ENCODE assay signal across 8 mouse cellular contexts in the genomic region with DNA sequence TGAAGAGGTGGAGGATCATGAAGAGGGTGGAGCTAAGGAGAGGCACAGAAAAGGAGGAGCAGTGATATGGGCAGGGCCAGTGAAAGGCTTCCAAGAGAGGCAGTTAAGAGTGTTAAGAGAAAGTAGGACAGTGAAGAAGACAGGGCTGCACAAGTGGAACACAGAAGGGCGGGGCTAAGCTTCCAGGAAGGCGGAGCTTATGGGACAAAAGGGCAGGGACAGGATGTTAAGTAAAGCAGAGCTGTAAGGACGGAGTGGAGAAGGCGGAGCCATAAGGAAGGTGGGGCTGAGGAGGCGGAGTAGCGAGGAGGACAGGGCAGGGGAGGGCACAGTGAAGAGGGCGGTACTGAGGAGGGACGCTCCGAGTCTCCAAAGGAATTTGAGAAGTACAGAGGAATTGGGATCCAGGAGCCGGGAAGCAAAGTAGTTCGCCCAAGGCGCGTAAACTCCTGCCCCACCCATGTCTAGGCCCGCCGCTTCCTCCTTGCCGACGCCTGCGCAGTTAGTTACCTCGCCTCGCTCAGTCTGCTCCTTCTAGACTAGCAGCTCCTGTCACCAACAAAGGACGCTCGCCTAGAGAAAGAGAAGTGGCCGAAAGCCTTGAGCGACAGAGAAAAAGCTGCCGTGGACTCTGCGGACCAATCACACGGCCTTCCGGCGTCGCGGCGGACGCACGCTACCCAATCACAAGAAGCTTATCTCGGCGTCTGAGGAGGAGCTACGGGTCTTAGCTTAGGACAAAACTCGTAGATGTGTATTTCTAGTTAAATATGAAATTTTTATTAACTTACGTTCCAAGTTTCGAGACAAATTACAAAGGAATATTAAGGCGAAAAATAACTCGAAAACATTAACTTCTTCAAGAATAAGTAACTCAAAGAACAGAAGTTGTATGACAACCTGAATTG. TPM values are rescaled to one million over a fixed set of nuclear protein-coding genes. Genes with fewer than 3 reads are reported as not detected.
DNase-seq lines count a peak whose midpoint lies in the region; ATAC-seq and TF ChIP-seq lines count a peak whose summit lies in the region.

A gene (minus strand): TSS at position 700 of the 908 bp plus-strand sequence.

- peaks cover 3 to 8% of the 10 kb centered on the region in 2 experiments; a peak in 3 of 4 replicates for H3K4me1 ChIP-seq in MEL (ENCODE audit: control insufficient read depth in 1 of 2, insufficient read depth in 2 of 2, low read length in 2 of 2)
- H3K4me1 ChIP-seq in cerebellum, adult 2 months (ENCODE audit: control insufficient read depth, insufficient read depth, low read length), result no peaks in the 10 kb centered on the region
- H3K4me1 ChIP-seq in forebrain, postnatal 0 days (ENCODE audit: insufficient read depth), result peaks cover 5% of the 10 kb centered on the region
- peaks cover 18% of the 10 kb centered on the region; the same call in 1 of the 2 replicates for H3K4me1 ChIP-seq in lung, embryonic 15.5 days

- TF ChIP-seq EP300 in MEL (IDR thresholded peaks at IDR 0.05; ENCODE audit: low read depth in 1 of 2, low read length in 2 of 2), result no peak

- no peak for TF ChIP-seq CTCF in MEL (IDR thresholded peaks at IDR 0.05 in 2 of 3, conservative IDR thresholded peaks at IDR 0.05 in 1 of 3; ENCODE audit: control insufficient read depth in 1 of 3, insufficient read depth in 1 of 3, low read depth in 2 of 3, low read length in 3 of 3, poor library complexity in 1 of 3, severe bottlenecking in 1 of 3)
- TF ChIP-seq CTCF in cerebellum, adult 2 months (IDR thresholded peaks at IDR 0.05; ENCODE audit: borderline replicate concordance, insufficient read depth, low read depth, low read length), result no peak
- TF ChIP-seq CTCF in forebrain, postnatal 0 days (IDR thresholded peaks at IDR 0.05; ENCODE audit: low read depth), result no peak

- peaks cover 4 to 11% of the 10 kb centered on the region in 2 experiments for H3K36me3 ChIP-seq in MEL (ENCODE audit: control insufficient read depth in 1 of 2, insufficient read depth in 2 of 2, low read length in 2 of 2)
- peaks cover 31% of the 10 kb centered on the region for H3K36me3 ChIP-seq in forebrain, postnatal 0 days (ENCODE audit: insufficient read depth)
- H3K36me3 ChIP-seq in lung, embryonic 15.5 days, result peaks cover 33% of the 10 kb centered on the region

- peak; percentile 96 for ATAC-seq in forebrain, postnatal 0 days
- peak; percentile 100 for ATAC-seq in lung, embryonic 15.5 days (ENCODE audit: borderline replicate concordance, extremely low read depth, low FRiP score, low TSS enrichment)

- no peaks in the 10 kb centered on the region for H3K27me3 ChIP-seq in MEL (ENCODE audit: control insufficient read depth in 1 of 2, insufficient read depth in 2 of 2, low read length in 2 of 2)
- no peaks in the 10 kb centered on the region for H3K27me3 ChIP-seq in cerebellum, adult 2 months (ENCODE audit: control insufficient read depth, insufficient read depth, low read length)
- H3K27me3 ChIP-seq in forebrain, postnatal 0 days (ENCODE audit: insufficient read depth, low read length), result no peaks in the 10 kb centered on the region
- no peaks in the 10 kb centered on the region for H3K27me3 ChIP-seq in lung, embryonic 15.5 days

- no peak for TF ChIP-seq RAD21 in MEL (IDR thresholded peaks at IDR 0.05; ENCODE audit: low read depth, low read length)

- peak within 1 kb of the TSS; percentile 70 for H3K4me2 ChIP-seq in forebrain, postnatal 0 days (ENCODE audit: low read depth)
- peak within 1 kb of the TSS; percentile 87 for H3K4me2 ChIP-seq in lung, embryonic 15.5 days

- DNase-seq in MEL (ENCODE audit: low read depth, low spot score), result peak; percentile 98
- peak; percentile 88 to 91 for DNase-seq in cerebellum, adult 2 months
- peak; percentile 93 for DNase-seq in forebrain, postnatal 0 days
- DNase-seq in heart, postnatal 4 days, result peak; percentile 90
- peak; percentile 86 to 89 for DNase-seq in layer of hippocampus, adult 8-10 months (ENCODE audit: low spot score in 2 of 2)
- peak; percentile 93 for DNase-seq in ovary, adult 18-20 months (ENCODE audit: low spot score)
- peak; percentile 98 for DNase-seq in thymus, postnatal 0 days (ENCODE audit: low spot score)

- H3K4me3 ChIP-seq in MEL (ENCODE audit: control insufficient read depth in 1 of 2, insufficient read depth in 1 of 2, low read depth in 2 of 2, low read length in 2 of 2), result peak within 1 kb of the TSS; percentile 73 to 78
- peak within 1 kb of the TSS; percentile 91 for H3K4me3 ChIP-seq in cerebellum, adult 2 months (replicated peaks; ENCODE audit: insufficient read depth, low read depth, low read length)
- peak within 1 kb of the TSS; percentile 80 for H3K4me3 ChIP-seq in forebrain, postnatal 0 days (ENCODE audit: low read depth, low read length)
- peak within 1 kb of the TSS; percentile 87 for H3K4me3 ChIP-seq in lung, embryonic 15.5 days

- TF ChIP-seq POLR2A in MEL (IDR thresholded peaks at IDR 0.05; ENCODE audit: control insufficient read depth in 1 of 2, insufficient read depth in 1 of 2, low read depth in 1 of 2, low read length in 2 of 2, poor library complexity in 1 of 2), result peak; percentile 61 to 89; a peak in 3 of 4 replicates
- TF ChIP-seq POLR2A in cerebellum, adult 2 months (IDR thresholded peaks at IDR 0.05; ENCODE audit: borderline replicate concordance, insufficient read depth, low read length), result peak; percentile 44; the same call in 1 of the 2 replicates

- H3K9me3 ChIP-seq in MEL (replicated peaks; ENCODE audit: insufficient read depth, low read length), result no peaks in the 10 kb centered on the region
- H3K9me3 ChIP-seq in forebrain, postnatal 0 days (ENCODE audit: low read length), result no peaks in the 10 kb centered on the region
- H3K9me3 ChIP-seq in lung, embryonic 15.5 days, result no peaks in the 10 kb centered on the region

- WGBS in cerebellum, adult 2 months, result under 1% methylated on average over 42 of the region's 42 CpGs
- WGBS in forebrain, postnatal 0 days, result 1% methylated on average over 42 of the region's 42 CpGs
- under 1% methylated on average over 42 of the region's 42 CpGs for WGBS in lung, embryonic 15.5 days

- peak within 1 kb of the TSS; percentile 84 for H3K27ac ChIP-seq in MEL (ENCODE audit: control insufficient read depth, low read depth, low read length)
- peak within 1 kb of the TSS; percentile 27; the same call in 1 of the 2 replicates for H3K27ac ChIP-seq in cerebellum, adult 2 months (ENCODE audit: insufficient read depth, low read length)
- peak within 1 kb of the TSS; percentile 84 for H3K27ac ChIP-seq in forebrain, postnatal 0 days (ENCODE audit: low read depth, low read length)
- H3K27ac ChIP-seq in lung, embryonic 15.5 days, result peak within 1 kb of the TSS; percentile 99

- H3K9ac ChIP-seq in MEL (ENCODE audit: control insufficient read depth, low read depth, low read length, poor library complexity, severe bottlenecking), result peak within 1 kb of the TSS; percentile 73
- H3K9ac ChIP-seq in forebrain, postnatal 0 days, result peak within 1 kb of the TSS; percentile 63
- peak within 1 kb of the TSS; percentile 68 for H3K9ac ChIP-seq in lung, embryonic 15.5 days

- H3K79me2 ChIP-seq in MEL (ENCODE audit: control insufficient read depth, insufficient read depth, low read length, poor library complexity), result peaks cover 3% of the 10 kb centered on the region

TF ChIP-seq in MEL, 35 proteins besides CTCF, POLR2A, EP300 and RAD21 (continues in another document):
- peak; percentile 60 for TF ChIP-seq GATA1 (IDR thresholded peaks at IDR 0.05; ENCODE audit: low read depth, low read length)
- TF ChIP-seq CHD2 (IDR thresholded peaks at IDR 0.05; ENCODE audit: low read length), result no peak
- TF ChIP-seq JUND (IDR thresholded peaks at IDR 0.05; ENCODE audit: low read depth, low read length), result no peak
- no peak for TF ChIP-seq MYB (IDR thresholded peaks at IDR 0.05; ENCODE audit: low read depth, low read length)
- TF ChIP-seq MAZ (IDR thresholded peaks at IDR 0.05; ENCODE audit: low read depth, low read length), result peak; percentile 55; the same call in 1 of the 2 replicates
- peak; percentile 47; the same call in 1 of the 2 replicates for TF ChIP-seq MAX (IDR thresholded peaks at IDR 0.05; ENCODE audit: low read length)
- TF ChIP-seq CHD1 (IDR thresholded peaks at IDR 0.05; ENCODE audit: low read depth, low read length), result peak; percentile 41; the same call in 1 of the 2 replicates
- no peak for TF ChIP-seq USF2 (IDR thresholded peaks at IDR 0.05; ENCODE audit: borderline replicate concordance in 1 of 2, insufficient read depth in 1 of 2, low read depth in 1 of 2, low read length in 2 of 2)
- TF ChIP-seq NRF1 (IDR thresholded peaks at IDR 0.05; ENCODE audit: insufficient read depth, low read depth, low read length, poor library complexity, severe bottlenecking), result peak; percentile 68
- TF ChIP-seq TAL1 (IDR thresholded peaks at IDR 0.05; ENCODE audit: low read length), result no peak
- no peak for TF ChIP-seq RCOR1 (IDR thresholded peaks at IDR 0.05; ENCODE audit: low read depth, low read length)
- peak; percentile 62 for TF ChIP-seq ELF1 (IDR thresholded peaks at IDR 0.05; ENCODE audit: low read depth, low read length)
- TF ChIP-seq MXI1 (IDR thresholded peaks at IDR 0.05; ENCODE audit: low read depth, low read length), result peak; percentile 29; the same call in 1 of the 2 replicates
- no peak for TF ChIP-seq MAFK (IDR thresholded peaks at IDR 0.05; ENCODE audit: borderline replicate concordance, low read depth, low read length)
- peak; percentile 69; the same call in 1 of the 2 replicates for TF ChIP-seq ZMIZ1 (IDR thresholded peaks at IDR 0.05; ENCODE audit: low read depth, low read length)
- TF ChIP-seq UBTF (IDR thresholded peaks at IDR 0.05; ENCODE audit: borderline replicate concordance, insufficient read depth, low read depth, low read length), result no peak
- TF ChIP-seq MEF2A (IDR thresholded peaks at IDR 0.05; ENCODE audit: extremely low read depth, insufficient replicate concordance, low read depth, low read length, poor library complexity, severe bottlenecking), result no peak
- no peak for TF ChIP-seq SMC3 (IDR thresholded peaks at IDR 0.05; ENCODE audit: low read depth, low read length)
- TF ChIP-seq ETS1 (IDR thresholded peaks at IDR 0.05; ENCODE audit: low read depth, low read length), result peak; percentile 28; the same call in 1 of the 2 replicates

RNA-seq across cellular contexts. Expression of the gene that starts here (rescaled TPM):
- total RNA-seq in MEL (2012; rRNA removed), result 25.7 and 30.4 TPM in 2 replicates
- polyA plus RNA-seq in MEL (2012; ENCODE audit: insufficient read depth in 1 of 2, insufficient read length in 2 of 2, low read depth in 1 of 2, low replicate concordance in 2 of 2, missing spikeins in 1 of 2), result 10 to 100 TPM in 1 of 2 experiments, not detected in 1; 45.8 TPM
- 31.0 and 33.7 TPM in 2 replicates for polyA plus RNA-seq in cerebellum, adult 2 months (2012; rRNA removed)
- total RNA-seq in forebrain, postnatal 0 days (2014; rRNA removed), result 49.5 and 54.1 TPM in 2 replicates
- 44.6 and 46.4 TPM in 2 replicates for polyA plus RNA-seq in forebrain, postnatal 0 days (2015; fragmentation: Nextera tagmentation; extraction: Ambion mirVana)
- total RNA-seq in heart, postnatal 4 days (2021), result 10 to 100 TPM; 32.6 to 38.2 TPM
- 10 to 100 TPM; 22.9 to 29.7 (median 25.0) TPM for total RNA-seq in layer of hippocampus, adult 8-10 months (2022)
- polyA plus RNA-seq in lung, embryonic 15.5 days (2015; fragmentation: Nextera tagmentation; extraction: Ambion mirVana), result 52.2 and 53.1 TPM in 2 replicates
- 58.0 and 59.3 TPM in 2 replicates for polyA plus RNA-seq in thymus, postnatal 0 days (2015; fragmentation: Nextera tagmentation; extraction: Ambion mirVana)

Comparison
In these comparisons a context has a peak if more than half of its experiments do, and no peak if none do; other contexts are left out.
1. Peak in every context shown above with its lines: DNase-seq, ATAC-seq, H3K4me3 ChIP-seq and H3K27ac ChIP-seq.
2. H3K27ac ChIP-seq: peak in every context shown above with its lines; median percentile 99 in lung, embryonic 15.5 days; 84 in MEL; 84 in forebrain, postnatal 0 days; 27 in cerebellum, adult 2 months.